Mouse (Mus musculus) gastrocnemius, adult 2 months (tissue): ENCODE measurements around the gene Kank4. TPM values are rescaled to one million over a fixed set of nuclear protein-coding genes. Genes with fewer than 3 reads are reported as not detected.

Source experiments
- DNase-seq: peaks from one replicate; pipeline ENCODE4 v3.0.0; 2022
- H3K27ac ChIP-seq: fragments of 200-600 bp; 2 replicates; pipeline ENCODE4 v1.8.1; 2022; ENCODE audit warnings: mild to moderate bottlenecking
- H3K4me3 ChIP-seq: fragments of 200-600 bp; 2 replicates; pipeline ENCODE4 v1.8.1; 2022; ENCODE audit warnings: mild to moderate bottlenecking, moderate library complexity
- CTCF ChIP-seq: fragments of 200-600 bp; IDR thresholded peaks from 2 replicates; pipeline ENCODE4 v1.8.1; 2022; ENCODE audit warnings: antibody characterized with exemption, mild to moderate bottlenecking, moderate library complexity
- intact Hi-C: fragments of 180-260 bp; cut with DNase I; formaldehyde crosslinking; loops from one replicate; pipeline ENCODE4 v1.15.1; 2025
- total RNA-seq, 2 experiments: library from RNA; stranded (reverse); gene quantifications; 2 replicates each; pipeline ENCODE4 v1.2.3; 2021

Gene Kank4
- total RNA-seq, 2 experiments from 2014 or later, result 0.69 to 1.3 TPM

DNA sequence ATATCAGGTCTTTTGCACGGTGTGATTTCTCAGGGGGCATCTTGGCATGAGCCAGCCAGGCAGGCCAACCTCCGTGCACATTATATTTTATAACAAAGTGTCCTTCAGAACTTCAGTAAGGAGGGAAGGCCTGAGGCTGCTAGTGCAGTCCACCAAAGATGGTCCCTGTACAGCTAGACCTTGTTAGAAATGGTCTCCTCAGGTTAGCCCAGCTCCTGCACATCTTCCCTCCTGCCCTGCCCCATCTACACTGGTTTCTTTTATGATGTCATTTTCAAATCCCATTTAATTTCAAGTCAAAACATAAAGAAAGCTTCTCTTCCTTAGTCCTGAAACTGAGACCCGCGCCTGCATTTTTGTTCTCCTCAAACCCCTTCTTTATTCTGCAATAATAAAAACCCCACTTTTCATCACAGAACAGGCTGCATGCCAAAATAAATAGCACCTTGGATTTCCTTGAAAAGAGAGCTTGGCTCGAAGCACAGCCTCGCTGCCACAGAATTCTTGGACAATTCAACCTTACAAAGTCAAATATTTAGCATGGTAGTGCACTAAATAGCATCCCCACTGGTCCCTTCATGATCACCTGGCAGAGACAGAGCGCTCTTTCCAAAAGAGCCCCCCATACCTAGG lies 28.1 kb downstream of the Kank4 start:
- no peak for TF ChIP-seq CTCF
- intact Hi-C loops, result no loop called here
- Histone ChIP-seq H3K4me3 (peak overlapping the region; percentile 59), H3K27ac (no peak overlapping the region)
- DNase-seq, result no peak

DNA sequence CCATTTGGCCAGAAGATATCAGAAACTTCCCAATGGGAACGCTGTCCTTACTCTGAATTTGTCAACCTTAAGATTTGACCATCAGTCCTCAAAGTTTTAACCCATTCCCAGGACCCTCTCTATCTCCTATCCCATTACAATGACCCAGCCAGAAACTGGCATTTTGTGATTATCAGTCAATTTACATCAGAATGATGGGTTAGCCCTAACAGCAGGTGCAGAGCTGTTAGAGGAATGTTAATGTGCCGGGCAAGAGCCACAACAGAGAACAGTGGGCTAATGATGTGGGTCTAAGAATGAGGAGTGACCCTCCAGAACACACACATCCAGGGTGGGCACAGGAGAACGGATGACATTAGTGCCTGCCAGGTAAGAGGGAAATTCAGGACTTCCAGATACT lies 31.1 kb downstream of the Kank4 start:
- Histone ChIP-seq H3K27ac (no peak overlapping the region), H3K4me3 (no peak overlapping the region)
- no peak for DNase-seq
- TF ChIP-seq CTCF, result no peak
- intact Hi-C loops, result no loop called here

DNA sequence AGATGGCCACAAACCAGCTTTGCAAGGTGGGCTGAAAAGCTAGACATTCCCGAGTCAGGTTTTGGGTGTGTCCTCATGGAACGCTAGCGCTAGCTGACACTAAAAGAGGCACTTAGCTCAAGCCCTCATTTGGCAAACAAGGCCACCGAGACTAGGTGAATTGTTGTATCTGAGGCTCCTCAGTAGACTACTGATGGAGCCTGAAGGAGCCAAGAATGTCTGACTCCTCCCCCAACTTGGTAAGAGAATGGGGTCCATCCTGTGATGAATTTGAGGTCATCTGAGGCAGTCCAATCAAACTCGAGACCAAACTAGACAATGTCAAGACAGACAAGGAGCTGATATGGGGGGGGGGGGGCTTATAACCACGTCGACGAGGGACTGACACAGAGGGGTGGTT lies 31.5 kb downstream of the Kank4 start:
- Histone ChIP-seq H3K4me3 (no peak overlapping the region), H3K27ac (no peak overlapping the region)
- no peak for TF ChIP-seq CTCF
- no peak for DNase-seq
- intact Hi-C loops, result no loop called here

DNA sequence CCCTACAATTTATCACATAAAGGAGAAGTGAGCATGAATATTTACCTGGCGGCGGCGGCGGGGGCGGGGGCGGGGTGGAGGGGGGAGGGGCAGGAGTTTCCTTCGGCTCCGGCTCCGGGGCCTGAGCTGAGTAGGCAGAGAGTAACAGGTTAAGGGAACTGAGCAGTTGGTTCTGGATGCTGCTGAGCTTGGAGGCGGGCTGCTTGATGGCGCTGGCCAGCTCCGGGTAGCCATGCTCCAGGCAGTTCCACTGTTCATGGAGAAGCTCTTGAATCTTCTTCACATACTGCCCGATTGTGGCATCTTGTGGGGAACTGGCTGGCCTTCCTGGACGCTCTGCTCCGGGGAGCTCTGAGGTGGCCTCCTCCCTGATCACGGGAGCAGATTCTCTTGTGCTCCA lies 39.1 kb downstream of the Kank4 start:
- no peak for DNase-seq
- no peak for TF ChIP-seq CTCF
- H3K4me3 ChIP-seq, result no peak overlapping the region
- no peak overlapping the region for H3K27ac ChIP-seq
- intact Hi-C loops, result no loop called here

DNA sequence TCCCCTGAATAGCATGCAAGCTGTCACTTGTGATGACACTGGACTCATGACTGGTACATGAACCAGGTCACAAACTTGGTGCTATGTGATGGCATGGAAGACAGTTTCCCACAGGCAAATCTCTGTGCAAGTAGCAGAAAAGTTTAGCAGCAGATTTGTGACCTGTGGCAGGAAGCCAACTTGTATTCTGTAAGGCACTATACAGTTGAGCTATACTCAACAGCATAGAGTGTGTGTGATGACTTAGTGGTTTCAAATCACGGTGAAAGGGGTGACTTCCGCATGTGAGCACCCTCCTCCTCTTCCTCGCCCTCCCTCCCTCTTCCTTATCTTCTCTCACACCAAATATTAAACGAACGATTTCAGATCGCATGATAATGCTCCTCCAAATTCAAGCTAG lies 39.9 kb downstream of the Kank4 start:
- intact Hi-C loops, result no loop called here
- DNase-seq, result no peak
- Histone ChIP-seq H3K27ac (no peak overlapping the region), H3K4me3 (no peak overlapping the region)
- TF ChIP-seq CTCF, result no peak

DNA sequence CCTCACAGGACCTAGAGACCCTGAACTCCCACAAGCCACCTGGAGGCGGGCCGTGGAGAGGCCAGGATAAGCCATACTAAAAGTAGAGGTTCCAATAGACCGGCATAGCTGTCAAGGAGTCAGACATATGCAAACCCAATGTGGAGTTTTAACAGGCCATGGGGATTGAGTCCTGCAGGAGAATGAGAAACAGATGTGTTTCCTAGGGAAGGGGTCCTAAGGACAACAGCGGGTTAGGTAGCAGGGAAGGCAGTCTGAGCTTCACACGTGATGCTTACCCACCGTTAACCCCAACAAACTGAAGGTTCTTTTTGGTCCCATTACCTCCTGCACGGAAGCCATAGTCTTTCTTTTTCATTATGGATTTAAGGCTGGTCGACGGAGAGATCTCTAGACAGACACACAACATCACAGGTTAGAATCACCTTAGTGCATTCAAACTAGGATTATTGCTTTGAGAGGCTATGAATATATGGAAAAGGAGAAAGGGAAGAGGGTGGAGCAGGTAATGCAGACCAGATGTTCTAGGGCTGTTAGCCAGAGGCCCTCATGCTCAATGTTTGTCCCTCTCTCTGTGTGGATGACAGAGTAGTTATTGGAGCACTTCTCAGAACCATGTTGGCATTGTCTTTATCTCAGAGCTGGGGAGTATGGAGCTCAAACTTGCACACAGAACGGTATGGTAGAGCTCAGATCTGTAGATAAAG lies 40.5 kb downstream of the Kank4 start:
- no peak overlapping the region for H3K4me3 ChIP-seq
- no peak for DNase-seq
- no peak for TF ChIP-seq CTCF
- intact Hi-C loops, result no loop called here
- H3K27ac ChIP-seq, result no peak overlapping the region

DNA sequence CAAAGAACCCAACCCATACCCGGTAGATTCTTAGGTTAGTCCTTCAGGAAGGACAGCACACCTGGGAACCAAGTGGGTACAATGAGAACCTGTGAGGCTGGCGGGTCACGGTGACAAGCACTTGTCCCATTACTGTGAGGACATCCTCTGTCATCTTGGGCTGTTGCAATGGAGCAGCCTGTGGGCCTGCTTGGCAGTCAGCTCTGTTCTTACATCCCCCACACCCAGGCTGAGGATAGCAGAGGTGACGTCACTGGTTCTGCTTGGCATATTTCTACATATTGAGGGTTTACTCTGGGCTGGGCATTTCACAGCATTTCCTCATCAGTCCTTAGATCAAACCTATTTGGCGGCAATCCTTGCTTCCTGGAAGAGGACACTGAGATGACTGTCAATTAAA lies 43.6 kb downstream of the Kank4 start:
- intact Hi-C loops, result no loop called here
- no peak for TF ChIP-seq CTCF
- no peak for DNase-seq
- Histone ChIP-seq H3K4me3 (no peak overlapping the region), H3K27ac (no peak overlapping the region)

DNA sequence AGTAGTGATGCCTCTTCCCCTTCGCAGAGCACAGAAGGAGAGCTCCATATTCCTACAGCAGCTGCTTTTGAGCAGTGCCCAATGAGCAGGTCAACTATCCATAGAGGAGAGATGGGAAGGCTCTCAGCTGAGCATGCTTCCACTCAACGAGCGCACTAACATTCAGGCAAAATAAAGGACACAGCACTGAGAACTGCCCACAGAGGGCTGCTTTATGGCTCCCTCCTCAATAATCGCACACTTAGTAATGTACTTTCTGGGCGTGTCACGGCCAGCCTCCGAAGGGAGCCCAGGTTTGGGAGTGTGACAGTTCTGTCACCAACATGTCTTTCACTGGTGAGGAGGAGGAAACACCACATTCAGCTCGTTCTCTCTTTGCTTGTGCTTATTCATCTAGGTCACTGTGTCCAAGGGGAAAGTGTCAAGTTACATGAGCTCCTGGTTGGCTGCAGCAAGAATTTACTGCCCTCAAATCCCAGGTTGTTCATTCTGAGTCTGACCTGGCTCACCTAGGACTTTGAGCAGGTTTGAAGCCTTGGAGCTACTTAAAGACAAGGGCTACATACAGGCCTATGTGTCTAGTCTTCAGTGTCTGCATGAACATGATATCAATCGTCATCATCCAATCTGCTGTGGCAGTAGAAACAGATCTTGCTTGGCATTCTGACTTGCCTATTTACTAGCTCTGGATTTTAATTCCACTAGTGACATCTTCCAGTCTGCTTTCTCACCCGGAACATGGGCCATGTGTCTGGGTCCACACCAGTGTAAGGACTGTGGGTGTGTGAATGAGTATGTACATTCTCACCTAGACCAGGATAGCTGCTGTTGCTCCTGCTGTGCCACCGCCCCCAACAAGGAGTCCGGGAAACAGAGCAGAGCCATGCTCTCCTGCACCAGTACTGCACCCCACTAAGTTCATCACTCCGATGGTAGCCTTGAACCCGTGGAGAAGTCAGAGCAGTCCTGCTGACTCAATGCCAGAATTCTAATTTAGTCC lies 49.9 kb downstream of the Kank4 start:
- DNase-seq, result no peak
- Histone ChIP-seq H3K27ac (no peak overlapping the region), H3K4me3 (no peak overlapping the region)
- intact Hi-C loops, result no loop called here
- TF ChIP-seq CTCF, result no peak

DNA sequence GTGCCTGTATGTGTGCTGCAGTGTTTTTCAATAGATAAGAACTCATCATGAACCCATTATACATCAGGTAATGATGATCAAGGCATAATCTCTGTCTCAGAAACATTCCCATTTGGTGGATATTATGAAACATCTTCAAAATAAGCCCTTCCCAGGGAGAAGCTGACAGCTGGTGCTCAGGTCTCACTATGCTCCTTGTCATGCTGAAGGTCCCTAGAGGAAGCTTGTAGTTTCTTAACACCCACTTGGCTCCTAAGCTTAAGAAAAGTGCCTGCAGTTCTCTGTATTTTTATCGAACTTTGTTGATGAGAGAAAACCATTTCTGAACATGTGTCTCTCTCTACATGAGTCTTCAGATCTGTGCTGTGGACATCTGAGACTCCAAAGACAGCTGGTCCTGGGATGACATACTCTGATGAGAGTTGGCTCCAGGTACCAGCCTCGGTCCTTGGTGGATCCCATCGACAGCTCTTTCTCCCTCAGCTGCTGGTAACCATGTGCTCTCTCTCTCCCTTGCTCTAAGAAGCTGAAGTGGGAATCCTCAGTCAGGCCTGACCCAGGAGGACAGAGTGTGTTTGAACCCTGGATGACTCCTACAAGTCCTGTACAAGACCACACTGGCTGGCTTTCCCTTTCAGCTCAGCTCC lies 58.3 kb downstream of the Kank4 start:
- TF ChIP-seq CTCF, result no peak
- no peak overlapping the region for H3K4me3 ChIP-seq
- no peak for DNase-seq
- H3K27ac ChIP-seq, result no peak overlapping the region
- intact Hi-C loops, result no loop called here

DNA sequence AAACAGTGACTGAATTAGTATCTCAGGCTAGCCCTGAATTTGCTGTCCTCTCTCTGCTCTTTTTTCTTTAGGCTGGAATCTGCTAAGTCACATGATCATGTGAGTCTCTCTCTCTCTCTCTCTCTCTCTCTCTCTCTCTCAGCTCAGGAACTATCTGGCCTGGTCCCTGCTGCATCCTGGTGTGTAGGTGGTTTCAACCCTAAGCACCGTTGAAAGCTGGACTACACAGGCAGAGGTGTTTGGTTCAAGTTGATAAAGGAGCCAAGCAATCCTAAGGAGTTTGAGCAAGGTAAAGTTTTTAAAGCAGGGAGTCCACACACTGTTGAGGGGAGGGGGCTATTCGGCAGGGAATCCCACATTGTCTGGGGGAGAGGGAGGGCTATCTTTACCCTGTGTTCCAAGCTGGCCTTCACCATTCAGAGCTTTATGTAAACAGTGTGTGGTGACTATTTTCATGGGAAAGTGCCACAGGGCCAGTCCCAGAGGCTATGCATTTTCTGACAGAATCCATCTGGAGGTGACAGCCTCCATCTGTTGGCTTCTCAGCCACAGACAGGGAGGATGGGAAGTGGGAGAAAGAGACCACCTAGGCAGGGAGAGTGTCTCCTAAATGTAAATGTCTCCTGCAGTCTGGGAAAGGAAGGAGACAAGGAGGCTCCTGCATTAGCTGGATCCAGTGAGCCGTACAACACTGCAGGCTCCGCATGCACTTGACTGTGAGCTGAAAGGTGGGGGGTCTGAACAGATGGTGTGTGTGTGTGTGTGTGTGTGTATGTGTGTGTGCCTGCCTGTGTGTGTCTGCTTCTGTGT lies 59.1 kb downstream of the Kank4 start:
- no peak overlapping the region for H3K27ac ChIP-seq
- intact Hi-C loops, result no loop called here
- H3K4me3 ChIP-seq, result no peak overlapping the region
- no peak for DNase-seq
- no peak for TF ChIP-seq CTCF

DNA sequence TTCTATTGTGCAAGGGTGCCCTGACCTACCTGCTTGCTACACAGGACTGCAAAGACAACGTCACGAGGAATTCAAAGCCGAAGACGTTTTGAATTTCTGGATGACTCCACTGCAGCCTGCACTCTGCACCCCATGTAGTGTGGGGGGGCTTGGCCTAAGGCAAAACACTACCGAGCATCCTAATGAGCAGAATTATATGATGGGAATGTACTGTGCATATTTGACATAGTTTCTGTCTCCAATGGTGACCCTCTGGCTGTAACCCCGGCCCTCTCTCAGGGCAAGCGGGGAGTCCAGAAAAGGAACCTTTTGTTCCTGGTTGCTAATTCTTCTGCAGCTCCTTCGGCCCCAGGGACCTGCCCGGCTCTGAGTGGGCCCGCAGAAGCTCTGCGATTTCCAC lies 61.2 kb downstream of the Kank4 start:
- H3K4me3 ChIP-seq, result no peak overlapping the region
- no peak for DNase-seq
- H3K27ac ChIP-seq, result no peak overlapping the region
- intact Hi-C loops, result no loop called here
- no peak for TF ChIP-seq CTCF

DNA sequence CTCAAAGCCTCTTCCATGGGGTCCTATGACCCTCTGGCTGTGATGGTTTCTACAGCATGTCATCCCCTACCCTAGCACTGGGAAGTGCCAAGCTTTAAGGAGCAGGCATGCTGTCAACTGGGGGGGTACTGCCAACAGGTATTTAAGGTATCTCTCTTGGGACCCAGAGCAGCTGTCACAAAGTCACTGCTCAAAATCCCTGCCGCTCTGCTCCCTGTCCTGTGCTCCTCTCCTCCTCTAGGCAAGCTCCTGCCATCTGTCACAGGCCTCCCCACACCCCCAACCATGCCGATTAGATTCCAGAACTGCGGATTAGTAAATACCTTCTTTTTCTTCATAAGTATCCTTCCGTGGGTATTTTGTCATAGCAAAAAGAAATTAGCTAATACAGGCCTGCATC lies 62.9 kb downstream of the Kank4 start:
- DNase-seq, result no peak
- Histone ChIP-seq H3K4me3 (no peak overlapping the region), H3K27ac (no peak overlapping the region)
- TF ChIP-seq CTCF, result no peak
- intact Hi-C loops, result no loop called here
